28 mouse cellular contexts compared by ENCODE assay signal in genomic region chr12:108755141-108755540, GRCm38 (mm10). TPM values are rescaled to one million over a fixed set of nuclear protein-coding genes. Genes with fewer than 3 reads are reported as not detected.
"Had no signal": no experiment of that assay in that cellular context is flagged by ENCODE, and none has a peak within 500 bp of the region (broad histone marks: within the 10 kb centered on the region; RNA-seq: fewer than 3 reads in every experiment).

No protein-coding gene starts in this region.

- ATAC-seq: hindbrain, postnatal 0 days; intestine, embryonic 16.5 days had no signal

- H3K4me1 ChIP-seq: limb, embryonic 13.5 days had no signal

- H3K4me2 ChIP-seq: heart, embryonic 11.5 days; heart, embryonic 13.5 days; heart, embryonic 15.5 days; hindbrain, embryonic 13.5 days; hindbrain, embryonic 15.5 days; kidney, embryonic 15.5 days; limb, embryonic 13.5 days; limb, embryonic 15.5 days; liver, embryonic 13.5 days; liver, embryonic 15.5 days had no signal

- H3K27ac ChIP-seq: heart, adult 2 months; heart, embryonic 13.5 days; heart, embryonic 15.5 days; hindbrain, embryonic 13.5 days; hindbrain, embryonic 15.5 days; hindbrain, postnatal 0 days; kidney, embryonic 15.5 days; kidney, postnatal 0 days; limb, embryonic 13.5 days; limb, embryonic 15.5 days; liver, embryonic 13.5 days; liver, embryonic 15.5 days had no signal

- H3K9me3 ChIP-seq: heart, embryonic 13.5 days; heart, embryonic 15.5 days; hindbrain, embryonic 13.5 days; hindbrain, embryonic 15.5 days; kidney, embryonic 15.5 days; limb, embryonic 13.5 days; limb, embryonic 15.5 days; liver, embryonic 13.5 days; liver, embryonic 15.5 days had no signal

- H3K27me3 ChIP-seq: heart, embryonic 13.5 days; heart, embryonic 15.5 days; hindbrain, embryonic 15.5 days; kidney, embryonic 15.5 days; limb, embryonic 13.5 days; limb, embryonic 15.5 days; liver, embryonic 13.5 days; liver, embryonic 15.5 days had no signal

- H3K4me3 ChIP-seq: heart, adult 2 months; heart, embryonic 13.5 days; heart, embryonic 15.5 days; hindbrain, embryonic 13.5 days; hindbrain, embryonic 15.5 days; kidney, embryonic 15.5 days; limb, embryonic 13.5 days; limb, embryonic 15.5 days; liver, embryonic 13.5 days; liver, embryonic 15.5 days had no signal

- H3K36me3 ChIP-seq: heart, embryonic 13.5 days; heart, embryonic 15.5 days; hindbrain, embryonic 13.5 days; hindbrain, embryonic 15.5 days; kidney, embryonic 15.5 days; limb, embryonic 13.5 days; limb, embryonic 15.5 days; liver, embryonic 13.5 days; liver, embryonic 15.5 days had no signal

- H3K9ac ChIP-seq: heart, embryonic 13.5 days; heart, embryonic 15.5 days; hindbrain, embryonic 13.5 days; hindbrain, embryonic 15.5 days; kidney, embryonic 15.5 days; limb, embryonic 13.5 days; limb, embryonic 15.5 days; liver, embryonic 13.5 days; liver, embryonic 15.5 days had no signal

- DNase-seq: gastrocnemius, postnatal 14 days; gastrocnemius, postnatal 36 days; heart, adult 11 months; heart, adult 2 months; heart, postnatal 14 days; heart, postnatal 36 days; kidney, adult 11 months; kidney, adult 2 months; kidney, adult 9 months; kidney, postnatal 25 days; kidney, postnatal 4 days; layer of hippocampus, adult 9-11 months; layer of hippocampus, postnatal 36 days; left cerebral cortex, postnatal 4 days; liver, embryonic 13.5 days had no signal

RNA-seq across cellular contexts. Expression of gene Degs2, which starts 53.0 kb away (rescaled TPM):
- total RNA-seq: hematopoietic stem cell, adult 5-6 weeks; left cerebral cortex, postnatal 4 days had no signal
